36 mouse cellular contexts compared by ENCODE assay signal in the genomic region with DNA sequence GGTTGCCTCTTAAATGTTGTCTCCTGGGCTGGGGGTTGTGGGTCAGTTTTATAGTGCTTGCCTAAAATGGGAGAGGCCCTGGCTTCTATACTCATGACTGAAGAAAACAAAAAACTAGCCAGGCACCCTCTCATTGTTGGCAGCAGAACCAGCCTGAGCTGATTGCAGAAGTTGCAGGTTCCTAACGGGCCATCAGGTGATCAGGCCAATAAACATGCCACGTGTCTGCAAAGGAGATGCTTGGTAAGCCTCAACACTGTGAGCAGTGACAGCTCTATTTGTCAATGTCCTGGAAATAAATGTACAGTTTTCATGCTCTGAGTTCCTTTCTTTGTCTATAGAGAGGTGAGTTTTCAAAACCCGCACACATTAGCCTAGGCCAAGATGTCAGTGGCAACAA. TPM values are rescaled to one million over a fixed set of nuclear protein-coding genes. Genes with fewer than 3 reads are reported as not detected.
"Had no signal": no experiment of that assay in that cellular context is flagged by ENCODE, and none has a peak within 500 bp of the region (broad histone marks: within the 10 kb centered on the region; RNA-seq: fewer than 3 reads in every experiment).

No protein-coding gene starts in this region.

- DNase-seq: left cerebral cortex, postnatal 4 days; liver; liver, embryonic 13.5 days; liver, postnatal 0 days; lung, adult 18-20 months; lung, adult 2 months; lung, embryonic 14.5 days; lung, postnatal 10 days; lung, postnatal 14 days; lung, postnatal 36 days; lung, postnatal 4 days; midbrain, embryonic 14.5 days had no signal

- H3K27ac ChIP-seq: limb, embryonic 10.5 days; limb, embryonic 12.5 days; limb, embryonic 13.5 days; limb, embryonic 15.5 days; liver, embryonic 12.5 days; liver, embryonic 13.5 days; liver, embryonic 14.5 days; liver, embryonic 15.5 days; lung, embryonic 15.5 days; macrophage; midbrain, embryonic 10.5 days; midbrain, embryonic 12.5 days; midbrain, embryonic 13.5 days; midbrain, embryonic 15.5 days had no signal

- H3K9ac ChIP-seq: limb, embryonic 12.5 days; limb, embryonic 13.5 days; limb, embryonic 15.5 days; liver, embryonic 12.5 days; liver, embryonic 13.5 days; liver, embryonic 14.5 days; liver, embryonic 15.5 days; liver, postnatal 0 days; lung, embryonic 14.5 days; lung, embryonic 15.5 days; midbrain, embryonic 12.5 days; midbrain, embryonic 13.5 days; midbrain, embryonic 15.5 days had no signal

- H3K9me3 ChIP-seq: limb, embryonic 12.5 days; limb, embryonic 15.5 days; liver, embryonic 13.5 days; liver, embryonic 15.5 days; lung, embryonic 15.5 days; midbrain, embryonic 13.5 days; midbrain, embryonic 15.5 days had no signal

- ATAC-seq: lung, postnatal 0 days; midbrain, embryonic 13.5 days; midbrain, embryonic 15.5 days; midbrain, embryonic 16.5 days had no signal

- H3K27me3 ChIP-seq: liver, embryonic 15.5 days had no signal

- H3K36me3 ChIP-seq: limb, embryonic 10.5 days; limb, embryonic 12.5 days; limb, embryonic 13.5 days; limb, embryonic 15.5 days; liver, embryonic 12.5 days; liver, embryonic 13.5 days; liver, embryonic 15.5 days; lung, embryonic 15.5 days; midbrain, embryonic 10.5 days; midbrain, embryonic 12.5 days; midbrain, embryonic 13.5 days; midbrain, embryonic 15.5 days had no signal

- H3K4me1 ChIP-seq: limb, embryonic 10.5 days; limb, embryonic 12.5 days; limb, embryonic 13.5 days; limb, embryonic 15.5 days; lung, embryonic 15.5 days; megakaryocyte, embryonic 14.5 days; midbrain, embryonic 10.5 days; midbrain, embryonic 12.5 days; midbrain, embryonic 13.5 days; midbrain, embryonic 15.5 days had no signal

- H3K4me3 ChIP-seq: limb, embryonic 10.5 days; limb, embryonic 12.5 days; limb, embryonic 13.5 days; limb, embryonic 15.5 days; liver, embryonic 12.5 days; liver, embryonic 13.5 days; liver, embryonic 15.5 days; lung, embryonic 15.5 days; megakaryocyte, embryonic 14.5 days; midbrain, embryonic 10.5 days; midbrain, embryonic 12.5 days; midbrain, embryonic 13.5 days; midbrain, embryonic 15.5 days; myocyte had no signal

RNA-seq across cellular contexts. Expression of a gene that starts 23.1 kb away (rescaled TPM):
- total RNA-seq: liver, adult 2 months; megakaryocyte progenitor cell, adult 5-6 weeks; megakaryocyte, adult 5-6 weeks; megakaryocyte-erythroid progenitor cell, adult 5-6 weeks had no signal
- polyA plus RNA-seq: limb, embryonic 11.5 days; liver, embryonic 11.5 days; liver, embryonic 12.5 days; liver, embryonic 15.5 days; macrophage; neural tube, embryonic 11.5 days had no signal
